Comparison of ENCODE assay signal across 8 mouse cellular contexts in genomic region chr4:59804754-59805153, GRCm38 (mm10). TPM values are rescaled to one million over a fixed set of nuclear protein-coding genes. Genes with fewer than 3 reads are reported as not detected.
A peak's percentile ranks its signal among the peaks of the same experiment; 100 is the strongest.
DNase-seq lines count a peak whose midpoint lies in the region; ATAC-seq and TF ChIP-seq lines count a peak whose summit lies in the region.

No protein-coding gene starts in this region.

- H3K9ac ChIP-seq in kidney, embryonic 14.5 days (ENCODE audit: low read depth, low read length) = no peak overlapping the region; the same call in 1 of the 2 replicates
- H3K9ac ChIP-seq in hindbrain, postnatal 0 days (replicated peaks; ENCODE audit: low read length) = peak overlapping the region; percentile 86
- H3K9ac ChIP-seq in midbrain, embryonic 15.5 days = peak overlapping the region; percentile 85; the same call in 1 of the 2 replicates

- no peak for ATAC-seq in kidney, embryonic 14.5 days (ENCODE audit: low FRiP score, low TSS enrichment)
- ATAC-seq in hindbrain, postnatal 0 days = no peak
- no peak for ATAC-seq in midbrain, embryonic 15.5 days (replicated peaks)

- peak overlapping the region; percentile 75 for H3K4me3 ChIP-seq in kidney, embryonic 14.5 days (ENCODE audit: low read length)
- H3K4me3 ChIP-seq in embryonic facial prominence, embryonic 10.5 days = peak overlapping the region; percentile 93
- H3K4me3 ChIP-seq in hindbrain, postnatal 0 days (ENCODE audit: low read length) = peak overlapping the region; percentile 75
- peak overlapping the region; percentile 73 for H3K4me3 ChIP-seq in midbrain, embryonic 15.5 days

- H3K4me2 ChIP-seq in kidney, embryonic 14.5 days (replicated peaks; ENCODE audit: low read depth, low read length) = peak overlapping the region; percentile 96
- H3K4me2 ChIP-seq in hindbrain, postnatal 0 days (ENCODE audit: low read depth, low read length) = peak overlapping the region; percentile 77
- H3K4me2 ChIP-seq in midbrain, embryonic 15.5 days = peak overlapping the region; percentile 91

- H3K27ac ChIP-seq in kidney, embryonic 14.5 days (ENCODE audit: low read depth, low read length) = peak overlapping the region; percentile 74; the same call in 1 of the 2 replicates
- no peak overlapping the region for H3K27ac ChIP-seq in embryonic facial prominence, embryonic 10.5 days (replicated peaks)
- peak overlapping the region; percentile 72; the same call in 1 of the 2 replicates for H3K27ac ChIP-seq in hindbrain, postnatal 0 days
- H3K27ac ChIP-seq in midbrain, embryonic 15.5 days = peak overlapping the region; percentile 80; the same call in 1 of the 2 replicates

- H3K9me3 ChIP-seq in kidney, embryonic 14.5 days (ENCODE audit: control insufficient read depth, low read length) = no peaks in the 10 kb centered on the region
- no peaks in the 10 kb centered on the region for H3K9me3 ChIP-seq in embryonic facial prominence, embryonic 10.5 days
- H3K9me3 ChIP-seq in hindbrain, postnatal 0 days (ENCODE audit: low read length) = no peaks in the 10 kb centered on the region
- H3K9me3 ChIP-seq in midbrain, embryonic 15.5 days = no peaks in the 10 kb centered on the region

- no peak for TF ChIP-seq CTCF in hindbrain, postnatal 0 days (IDR thresholded peaks at IDR 0.05; ENCODE audit: low read depth)

- WGBS in kidney, embryonic 14.5 days = 83% methylated on average over 1 of the region's 1 CpGs
- 86% methylated on average over 1 of the region's 1 CpGs for WGBS in embryonic facial prominence, embryonic 10.5 days
- 65% methylated on average over 1 of the region's 1 CpGs for WGBS in hindbrain, postnatal 0 days
- 84% methylated on average over 1 of the region's 1 CpGs for WGBS in midbrain, embryonic 15.5 days

- DNase-seq in kidney, adult 8-10 months = no peak
- no peak for DNase-seq in embryonic facial prominence, embryonic 10.5 days (ENCODE audit: low spot score)
- no peak for DNase-seq in hindbrain, postnatal 0 days (ENCODE audit: low spot score)
- DNase-seq in thymus, postnatal 4 days = no peak
- no peak for DNase-seq in c-Kit-positive CD71-positive TER-119-positive erythroid progenitor cells, embryonic 14.5 days (ENCODE audit: low spot score)
- no peak for DNase-seq in right cerebral cortex, postnatal 36 days (ENCODE audit: low spot score in 2 of 2)

- peaks cover 8% of the 10 kb centered on the region; the same call in 1 of the 2 replicates for H3K4me1 ChIP-seq in kidney, embryonic 14.5 days (ENCODE audit: control insufficient read depth, insufficient read depth, low read length)
- peaks cover 21% of the 10 kb centered on the region for H3K4me1 ChIP-seq in embryonic facial prominence, embryonic 10.5 days
- H3K4me1 ChIP-seq in hindbrain, postnatal 0 days (ENCODE audit: insufficient read depth, low read length) = peaks cover 9% of the 10 kb centered on the region; the same call in 1 of the 2 replicates
- peaks cover 24% of the 10 kb centered on the region for H3K4me1 ChIP-seq in midbrain, embryonic 15.5 days

- no peaks in the 10 kb centered on the region for H3K36me3 ChIP-seq in kidney, embryonic 14.5 days (ENCODE audit: control insufficient read depth, insufficient read depth, low read length)
- no peaks in the 10 kb centered on the region for H3K36me3 ChIP-seq in embryonic facial prominence, embryonic 10.5 days (replicated peaks)
- H3K36me3 ChIP-seq in hindbrain, postnatal 0 days (ENCODE audit: insufficient read depth, low read length) = no peaks in the 10 kb centered on the region
- H3K36me3 ChIP-seq in midbrain, embryonic 15.5 days (replicated peaks) = no peaks in the 10 kb centered on the region

- H3K27me3 ChIP-seq in kidney, embryonic 14.5 days (ENCODE audit: control insufficient read depth, insufficient read depth, low read length) = no peaks in the 10 kb centered on the region
- peaks cover 3% of the 10 kb centered on the region; the same call in 1 of the 2 replicates for H3K27me3 ChIP-seq in embryonic facial prominence, embryonic 10.5 days (replicated peaks; ENCODE audit: low read depth, poor library complexity, severe bottlenecking)
- no peaks in the 10 kb centered on the region for H3K27me3 ChIP-seq in hindbrain, postnatal 0 days (ENCODE audit: insufficient read depth, low read length)
- H3K27me3 ChIP-seq in midbrain, embryonic 15.5 days (replicated peaks) = no peaks in the 10 kb centered on the region

RNA-seq across cellular contexts. Expression of gene Snx30, which starts 0.9 kb away (rescaled TPM):
- 7.9 and 12.1 TPM in 2 replicates for polyA plus RNA-seq in kidney, embryonic 14.5 days (2014; fragmentation: Nextera tagmentation; extraction: Ambion mirVana)
- polyA plus RNA-seq in embryonic facial prominence, embryonic 10.5 days (2016; fragmentation: Nextera tagmentation; extraction: Ambion mirVana) = 6.4 and 7.9 TPM in 2 replicates
- 31.2 and 34.1 TPM in 2 replicates for total RNA-seq in hindbrain, postnatal 0 days (2014; rRNA removed)
- polyA plus RNA-seq in hindbrain, postnatal 0 days (2015; fragmentation: Nextera tagmentation; extraction: Ambion mirVana) = 15.8 and 18.3 TPM in 2 replicates
- polyA plus RNA-seq in midbrain, embryonic 15.5 days (2015; fragmentation: Nextera tagmentation; extraction: Ambion mirVana) = 20.5 and 22.4 TPM in 2 replicates

RNA-seq across cellular contexts. Expression of gene Inip, which starts 3.4 kb away (rescaled TPM):
- 55.5 and 69.3 TPM in 2 replicates for polyA plus RNA-seq in kidney, embryonic 14.5 days (2014; fragmentation: Nextera tagmentation; extraction: Ambion mirVana)
- 91.2 and 92.7 TPM in 2 replicates for polyA plus RNA-seq in embryonic facial prominence, embryonic 10.5 days (2016; fragmentation: Nextera tagmentation; extraction: Ambion mirVana)
- total RNA-seq in hindbrain, postnatal 0 days (2014; rRNA removed) = 20.3 and 20.7 TPM in 2 replicates
- polyA plus RNA-seq in hindbrain, postnatal 0 days (2015; fragmentation: Nextera tagmentation; extraction: Ambion mirVana) = 40.2 and 40.5 TPM in 2 replicates
- polyA plus RNA-seq in midbrain, embryonic 15.5 days (2015; fragmentation: Nextera tagmentation; extraction: Ambion mirVana) = 55.4 and 61.4 TPM in 2 replicates
